Mouse (Mus musculus): ENCODE measurements around the gene Gm826.

Gene Gm826

GRCm38 (mm10) chr2:160334111-160334661, at the start of gene Gm826:
TSS of gene Gm826 (minus strand) at chr2:160334162.
- in situ Hi-C loops (cut with MseI, MboI): no loop called here

GRCm38 (mm10) chr2:160383418-160383817, 49.5 kb upstream of the Gm826 start:
- in situ Hi-C loops (cut with MseI, MboI): loop anchor here in 1 of 2 experiments (5.0 kb wide), 1 partner anchor 209 kb away; no protein-coding TSS in a partner anchor

GRCm38 (mm10) chr2:160378271-160378670, 44.3 kb upstream of the Gm826 start:
- in situ Hi-C loops (cut with MseI, MboI): loop anchor here in 1 of 2 experiments (10.0 kb wide), 1 partner anchor 207 kb away; no protein-coding TSS in a partner anchor

- in situ Hi-C loops (cut with MseI, MboI): loop anchor here in 1 of 2 experiments (10.0 kb wide), 1 partner anchor 209 kb away; no protein-coding TSS in a partner anchor
Measured at GRCm38 (mm10) chr2:160376236-160376635, 42.3 kb upstream of the Gm826 start.

GRCm38 (mm10) chr2:160369653-160370420, 35.9 kb upstream of the Gm826 start:
- in situ Hi-C loops (cut with MseI, MboI): loop anchor here in 1 of 2 experiments (10.0 kb wide), 1 partner anchor 215 kb away; no protein-coding TSS in a partner anchor

- in situ Hi-C loops (cut with MseI, MboI): no loop called here
Measured at GRCm38 (mm10) chr2:160368422-160369357, 34.7 kb upstream of the Gm826 start.

- in situ Hi-C loops (cut with MseI, MboI): no loop called here
Measured at GRCm38 (mm10) chr2:160367448-160368208, 33.7 kb upstream of the Gm826 start.

GRCm38 (mm10) chr2:160366980-160367338, 33.0 kb upstream of the Gm826 start, which contains the start of gene Mafb:
TSS of gene Mafb (minus strand) at chr2:160367065.
- in situ Hi-C loops (cut with MseI, MboI): no loop called here

- in situ Hi-C loops (cut with MseI, MboI): no loop called here
Measured at GRCm38 (mm10) chr2:160366111-160366979, 32.4 kb upstream of the Gm826 start.

- in situ Hi-C loops (cut with MseI, MboI): no loop called here
Measured at GRCm38 (mm10) chr2:160365107-160365911, 31.3 kb upstream of the Gm826 start.

- in situ Hi-C loops (cut with MseI, MboI): no loop called here
Measured at GRCm38 (mm10) chr2:160364666-160365065, 30.7 kb upstream of the Gm826 start.

GRCm38 (mm10) chr2:160364128-160364650, 30.2 kb upstream of the Gm826 start:
- in situ Hi-C loops (cut with MseI, MboI): no loop called here

- in situ Hi-C loops (cut with MseI, MboI): no loop called here
Measured at GRCm38 (mm10) chr2:160363201-160363600, 29.2 kb upstream of the Gm826 start.

GRCm38 (mm10) chr2:160361442-160362121, 27.6 kb upstream of the Gm826 start:
- in situ Hi-C loops (cut with MseI, MboI): no loop called here

GRCm38 (mm10) chr2:160360234-160360874, 26.4 kb upstream of the Gm826 start:
- in situ Hi-C loops (cut with MseI, MboI): no loop called here

- in situ Hi-C loops (cut with MseI, MboI): no loop called here
Measured at GRCm38 (mm10) chr2:160358896-160359295, 24.9 kb upstream of the Gm826 start.

GRCm38 (mm10) chr2:160357442-160357841, 23.5 kb upstream of the Gm826 start:
- in situ Hi-C loops (cut with MseI, MboI): no loop called here

GRCm38 (mm10) chr2:160356132-160356531, 22.2 kb upstream of the Gm826 start:
- in situ Hi-C loops (cut with MseI, MboI): no loop called here
